Mouse (Mus musculus) ES-E14 (cell line): ENCODE data around the gene Sorcs2. TPM values are rescaled to one million over a fixed set of nuclear protein-coding genes. Genes with fewer than 3 reads are reported as not detected.

Experiments
- DNase-seq: peaks from one replicate; pipeline ENCODE4 v3.0.0-alpha.2; 2013; ENCODE audit warnings: low read depth, low spot score
- H3K27ac ChIP-seq: 2 replicates; pipeline ENCODE4 v1.5.1; 2012; ENCODE audit warnings: low read depth, mild to moderate bottlenecking, low read length, moderate library complexity, mixed read lengths; ENCODE audit not compliant: poor library complexity, insufficient read depth, severe bottlenecking
- H3K36me3 ChIP-seq: 2 replicates; pipeline ENCODE4 v1.6.1; 2012; ENCODE audit warnings: mild to moderate bottlenecking, low read length, moderate library complexity, mixed read lengths; ENCODE audit not compliant: control insufficient read depth, poor library complexity, insufficient read depth, severe bottlenecking
- H3K4me1 ChIP-seq, 2 experiments: fragments of 150-350 bp in 1 of 2; sonication (generic) in 1 of 2; 2 replicates each; pipeline ENCODE4 v1.6.1; 2012; ENCODE audit warnings: low read length in 2 of 2, mild to moderate bottlenecking in 1 of 2, mixed read lengths in 1 of 2; ENCODE audit not compliant: control insufficient read depth in 2 of 2, insufficient read depth in 2 of 2, poor library complexity in 1 of 2
- H3K4me3 ChIP-seq, 2 experiments: fragments of 150-350 bp in 1 of 2; sonication (generic) in 1 of 2; 2 replicates each; pipeline ENCODE4 v1.5.1; 2012; ENCODE audit warnings: low read length in 2 of 2, low read depth in 1 of 2, mild to moderate bottlenecking in 1 of 2, mixed read lengths in 1 of 2; ENCODE audit not compliant: insufficient read depth in 1 of 2, poor library complexity in 1 of 2, severe bottlenecking in 1 of 2
- H3K9ac ChIP-seq: 2 replicates; pipeline ENCODE4 v1.6.1; 2012; ENCODE audit warnings: low read depth, mild to moderate bottlenecking, low read length, mixed read lengths; ENCODE audit not compliant: poor library complexity, insufficient read depth, severe bottlenecking
- H3K9me3 ChIP-seq: fragments of 150-350 bp; sonication (generic); 2 replicates; pipeline ENCODE4 v1.6.1; 2012; ENCODE audit warnings: low read depth, mild to moderate bottlenecking, low read length; ENCODE audit not compliant: control insufficient read depth, insufficient read depth
- CHD2 ChIP-seq: IDR thresholded peaks from 2 replicates; pipeline ENCODE4 v1.6.1; 2014; ENCODE audit warnings: mild to moderate bottlenecking, low read depth, low read length, inconsistent platforms
- HCFC1 ChIP-seq: IDR thresholded peaks from 2 replicates; pipeline ENCODE4 v1.6.1; 2012; ENCODE audit warnings: low read length, inconsistent platforms, borderline replicate concordance; ENCODE audit not compliant: insufficient read depth
- MAFK ChIP-seq: IDR thresholded peaks from 2 replicates; pipeline ENCODE4 v1.6.1; 2014; ENCODE audit warnings: mild to moderate bottlenecking, low read depth, low read length, inconsistent platforms; ENCODE audit not compliant: insufficient read depth
- ZC3H11A ChIP-seq: IDR thresholded peaks from 2 replicates; pipeline ENCODE4 v1.6.1; 2012; ENCODE audit warnings: low read depth, mild to moderate bottlenecking, inconsistent platforms, low read length, borderline replicate concordance
- ZNF384 ChIP-seq: IDR thresholded peaks from 2 replicates; pipeline ENCODE4 v1.6.1; 2012; ENCODE audit warnings: low read depth, low read length, inconsistent platforms
- in situ Hi-C, 2 experiments: fragments of 600-800 bp; cut with MboI; formaldehyde crosslinking; loops; one replicate each; pipeline ENCODE4 v1.15.1; 2025; ENCODE audit warnings: low sequenced_read_pairs in 2 of 2, inconsistent platforms in 1 of 2; ENCODE audit not compliant: unreplicated experiment in 2 of 2
- total RNA-seq: library from RNA; depleted of rRNA; stranded (reverse); fragments of 300-350 nt; gene quantifications from 2 replicates; pipeline ENCODE4 v1.2.3, GENCODE M21; 2012

Sorcs2 gene
- total RNA-seq, 1 experiment = 5.4 TPM

DNA sequence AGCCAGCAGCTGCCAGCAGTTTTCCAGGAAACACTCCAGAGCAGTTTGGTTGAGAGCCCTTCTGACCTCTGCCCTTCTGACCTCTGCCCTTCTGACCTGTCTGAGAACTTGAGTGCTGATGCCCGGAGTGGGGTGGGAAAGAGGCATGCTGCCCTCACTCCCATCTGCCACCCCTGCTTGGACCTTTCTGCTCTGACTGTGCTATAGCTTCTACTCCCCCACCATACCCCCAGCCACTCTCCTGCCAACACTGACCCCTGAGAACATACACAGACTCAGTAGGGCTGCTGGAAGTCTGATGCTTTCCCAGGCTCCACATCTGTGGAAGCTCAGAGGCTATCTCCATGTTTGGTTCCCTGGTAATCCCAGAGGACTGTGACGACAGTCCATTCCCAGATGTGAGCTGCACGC lies 277.0 kb downstream of the Sorcs2 start:
- Histone ChIP-seq H3K9ac (no peak overlapping the region), H3K4me1 (no peaks in the 10 kb centered on the region), H3K27ac (no peak overlapping the region), H3K9me3 (no peaks in the 10 kb centered on the region), H3K4me3 (no peak overlapping the region), H3K36me3 (no peaks in the 10 kb centered on the region)
- in situ Hi-C loops = no loop called here
- TF ChIP-seq ZC3H11A = no peak
- no peak for TF ChIP-seq CHD2
- TF ChIP-seq MAFK = no peak
- no peak for TF ChIP-seq HCFC1
- no peak for TF ChIP-seq ZNF384
- no peak for DNase-seq

DNA sequence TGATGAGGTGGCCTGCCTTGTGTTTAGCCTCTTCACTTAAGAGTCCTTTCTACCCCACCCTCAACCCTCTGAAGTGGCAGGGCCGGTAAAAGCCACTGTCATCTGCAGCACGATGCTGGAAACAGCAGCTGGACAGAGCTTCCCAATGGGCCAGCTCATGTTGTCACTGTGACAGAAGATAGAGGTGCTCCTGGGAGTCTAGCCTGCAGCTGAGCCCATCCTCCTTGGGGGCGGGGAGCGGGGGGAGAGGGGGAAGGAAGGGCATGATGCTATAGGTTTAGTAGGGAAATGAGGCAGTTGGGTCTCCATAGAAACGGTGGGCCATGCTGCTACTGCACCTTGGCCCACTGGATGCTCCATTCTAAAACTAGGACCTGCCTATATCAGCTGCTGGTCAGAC lies 279.9 kb downstream of the Sorcs2 start:
- H3K36me3 ChIP-seq = no peaks in the 10 kb centered on the region
- in situ Hi-C loops = no loop called here
- H3K4me1 ChIP-seq = 0 out of 4 replicates have a peak, but pooled peaks cover 0 to under 1% of the 10 kb centered on the region in 2 experiments
- TF ChIP-seq ZNF384 (no peak), HCFC1 (no peak), CHD2 (no peak), MAFK (no peak), ZC3H11A (no peak)
- H3K9ac ChIP-seq = no peak overlapping the region
- H3K9me3 ChIP-seq = no peaks in the 10 kb centered on the region
- no peak overlapping the region for H3K4me3 ChIP-seq
- no peak overlapping the region for H3K27ac ChIP-seq
- DNase-seq = no peak

DNA sequence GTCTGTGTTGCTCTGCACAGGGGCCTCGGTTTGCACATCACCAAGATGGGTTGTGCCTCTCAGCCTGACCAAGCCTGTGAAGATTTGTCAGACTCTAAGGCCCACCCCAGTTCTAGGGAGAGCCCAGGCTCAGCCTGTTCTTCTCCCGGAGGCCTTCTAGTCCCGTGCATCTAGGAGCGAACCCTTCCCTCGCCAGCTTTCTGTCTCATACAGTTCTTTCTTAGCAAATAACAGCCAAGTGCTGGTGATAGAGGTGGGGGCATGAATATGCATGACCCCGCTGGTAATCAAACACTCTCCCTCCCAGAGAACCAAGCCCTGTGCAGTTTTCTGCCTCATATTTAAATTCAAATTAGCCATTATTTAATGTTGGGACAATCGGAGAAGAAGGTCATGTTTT lies 282.4 kb downstream of the Sorcs2 start:
- Histone ChIP-seq H3K36me3 (no peaks in the 10 kb centered on the region), H3K4me1 (peaks cover 0 to 1% of the 10 kb centered on the region in 2 experiments; a peak in 1 of 4 replicates), H3K9ac (no peak overlapping the region), H3K9me3 (no peaks in the 10 kb centered on the region), H3K4me3 (no peak overlapping the region), H3K27ac (no peak overlapping the region)
- no peak for DNase-seq
- TF ChIP-seq CHD2 = no peak
- TF ChIP-seq MAFK = no peak
- no peak for TF ChIP-seq HCFC1
- no peak for TF ChIP-seq ZC3H11A
- no peak for TF ChIP-seq ZNF384
- in situ Hi-C loops = no loop called here

DNA sequence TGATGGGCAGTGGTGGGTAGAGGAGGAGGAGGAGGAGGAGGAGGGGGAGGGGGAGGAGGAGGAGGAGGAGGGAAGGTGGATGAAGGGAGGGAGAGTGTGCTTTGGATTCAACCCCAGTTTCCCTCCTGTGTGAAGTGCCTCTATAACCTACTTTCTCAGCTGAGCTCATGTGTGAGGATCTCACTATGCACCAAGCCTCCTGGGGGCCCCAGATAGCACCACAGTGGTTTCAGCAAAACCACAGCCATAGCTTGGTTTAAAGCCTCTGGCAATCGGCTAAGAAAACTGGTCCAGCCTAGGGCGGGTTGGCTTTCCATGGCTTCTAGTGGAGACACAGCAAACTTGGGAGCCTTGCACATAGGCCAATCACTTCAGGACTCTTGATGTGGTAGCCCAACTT lies 284.2 kb downstream of the Sorcs2 start:
- no peak overlapping the region for H3K4me3 ChIP-seq
- H3K36me3 ChIP-seq = no peaks in the 10 kb centered on the region
- H3K27ac ChIP-seq = no peak overlapping the region
- TF ChIP-seq ZC3H11A (no peak), HCFC1 (no peak), CHD2 (no peak), ZNF384 (no peak), MAFK (no peak)
- H3K9me3 ChIP-seq = no peaks in the 10 kb centered on the region
- no peak for DNase-seq
- H3K9ac ChIP-seq = no peak overlapping the region
- in situ Hi-C loops = no loop called here
- H3K4me1 ChIP-seq = peaks cover 0 to 1% of the 10 kb centered on the region in 2 experiments; a peak in 1 of 4 replicates

DNA sequence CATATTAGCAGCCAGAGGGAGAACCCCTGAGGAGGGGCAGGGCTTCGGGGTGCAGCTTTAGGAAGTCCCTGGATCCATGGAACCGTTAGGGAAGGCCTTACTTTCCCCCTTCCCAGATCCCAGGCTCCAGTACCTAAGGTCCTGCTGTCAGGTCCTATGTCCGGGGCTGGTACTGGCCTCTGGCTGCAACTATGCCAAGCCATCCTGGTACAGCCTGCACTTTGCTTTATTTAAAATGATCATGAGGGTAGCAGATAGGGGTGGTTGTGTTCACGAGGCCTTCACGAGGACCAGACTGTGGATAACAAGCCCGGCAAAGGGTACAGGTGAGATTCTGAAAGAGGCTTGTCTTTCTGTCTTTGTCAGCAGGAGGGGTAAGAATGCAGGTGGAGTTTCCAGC lies 285.2 kb downstream of the Sorcs2 start:
- no peaks in the 10 kb centered on the region for H3K9me3 ChIP-seq
- no peak overlapping the region for H3K27ac ChIP-seq
- no peak overlapping the region for H3K4me3 ChIP-seq
- in situ Hi-C loops = no loop called here
- no peak for TF ChIP-seq HCFC1
- no peak for TF ChIP-seq MAFK
- TF ChIP-seq CHD2 = no peak
- no peak for TF ChIP-seq ZC3H11A
- no peak for TF ChIP-seq ZNF384
- H3K36me3 ChIP-seq = no peaks in the 10 kb centered on the region
- no peak for DNase-seq
- H3K4me1 ChIP-seq = peaks cover 0 to 1% of the 10 kb centered on the region in 2 experiments; a peak in 1 of 4 replicates
- H3K9ac ChIP-seq = no peak overlapping the region
